Mouse (Mus musculus) neutrophil, adult 83 days (primary cell): ENCODE data around the gene Ewsr1. TPM values are rescaled to one million over a fixed set of nuclear protein-coding genes. Genes with fewer than 3 reads are reported as not detected.

Experiments
- total RNA-seq, 2 experiments: library from RNA; stranded (reverse); gene quantifications; one replicate each; pipeline ENCODE4 v1.2.4; 2023

Ewsr1 gene
- total RNA-seq: 100 to 1,000 TPM; 312 to 319 TPM

GRCm38 (mm10) chr11:5098736-5099542, at the start of gene Ewsr1, which contains the start of gene Rhbdd3:
TSS of gene Ewsr1 (minus strand) at chr11:5099266.
TSS of gene Rhbdd3 (plus strand) at chr11:5098926.

GRCm38 (mm10) chr11:5065056-5065821, 33.8 kb downstream of the Ewsr1 start, which contains the start of gene Gas2l1:
TSS of gene Gas2l1 (minus strand) at chr11:5065327.

GRCm38 (mm10) chr11:5057856-5058641, 41.0 kb downstream of the Ewsr1 start, which contains the start of gene Rasl10a:
TSS of gene Rasl10a (plus strand) at chr11:5058128.

Other genes starting within 250 kb of the Ewsr1 start
- 10 to 100 TPM; 21.4 to 24.7 TPM for gene Nf2, start 249.7 kb downstream of the Ewsr1 start, total RNA-seq
- gene Nipsnap1, start 225.3 kb downstream of the Ewsr1 start, total RNA-seq: 1 to 10 TPM; 2.8 to 2.9 TPM
- gene Thoc5, start 203.9 kb downstream of the Ewsr1 start, total RNA-seq: 10 to 100 TPM; 17.4 to 18.5 TPM
- under 1 TPM; 0.09 to 0.31 TPM for gene Nefh, start 151.2 kb downstream of the Ewsr1 start, total RNA-seq
- 10 to 100 TPM; 42.7 to 60.1 TPM for gene Ap1b1, start 112.4 kb downstream of the Ewsr1 start, total RNA-seq
- under 1 TPM; 0.51 to 0.81 TPM for gene Rasl10a, start 41.1 kb downstream of the Ewsr1 start, total RNA-seq
- 1 to 10 TPM; 3.4 to 3.8 TPM for gene Gas2l1, start 33.9 kb downstream of the Ewsr1 start, total RNA-seq
- 1 to 10 TPM; 7.1 to 7.8 TPM for gene Rhbdd3, start 340 bp downstream of the Ewsr1 start, total RNA-seq
- gene Emid1, start 53.0 kb upstream of the Ewsr1 start, total RNA-seq: 1 to 10 TPM; 1.2 to 2.1 TPM
- gene Kremen1, start 162.3 kb upstream of the Ewsr1 start, total RNA-seq: 1 to 10 TPM; 5.2 to 6.7 TPM